Mouse (Mus musculus) limb, embryonic 14.5 days (tissue): ENCODE results near the gene Slc25a29. TPM values are rescaled to one million over a fixed set of nuclear protein-coding genes. Genes with fewer than 3 reads are reported as not detected.

ENCODE experiments used
- ATAC-seq: fragments of 200-750 bp; cut with Nextera tagmentation; 2 replicates; pipeline ENCODE4 v1.8.0; 2017; ENCODE audit warnings: low read depth, moderate number of reproducible peaks, moderate TSS enrichment; ENCODE audit not compliant: low FRiP score
- DNase-seq: peaks from one replicate; pipeline ENCODE4 v3.0.0-alpha.2; 2015; ENCODE audit warnings: low spot score
- H3K27ac ChIP-seq: fragments of 300-500 bp; sonication (generic); replicated peaks from 2 replicates; pipeline ENCODE4 v1.5.1; 2014; ENCODE audit warnings: low read depth, mild to moderate bottlenecking, low read length, moderate library complexity, mixed read lengths
- H3K27me3 ChIP-seq: fragments of 300-500 bp; sonication (generic); 2 replicates; pipeline ENCODE4 v1.6.1; 2014; ENCODE audit warnings: low read length, mixed read lengths; ENCODE audit not compliant: control insufficient read depth, insufficient read depth
- H3K36me3 ChIP-seq: fragments of 300-500 bp; sonication (generic); 2 replicates; pipeline ENCODE4 v1.6.1; 2014; ENCODE audit warnings: mild to moderate bottlenecking, low read length, moderate library complexity, mixed read lengths; ENCODE audit not compliant: control insufficient read depth, insufficient read depth
- H3K4me1 ChIP-seq: fragments of 300-500 bp; sonication (generic); 2 replicates; pipeline ENCODE4 v1.6.1; 2014; ENCODE audit warnings: antibody characterized with exemption, low read length, mixed read lengths; ENCODE audit not compliant: control insufficient read depth, insufficient read depth
- H3K4me2 ChIP-seq: fragments of 300-500 bp; sonication (generic); replicated peaks from 2 replicates; pipeline ENCODE4 v1.6.1; 2014; ENCODE audit warnings: low read depth, mild to moderate bottlenecking, low read length, moderate library complexity; ENCODE audit not compliant: severe bottlenecking
- H3K4me3 ChIP-seq: fragments of 300-500 bp; sonication (generic); replicated peaks from 2 replicates; pipeline ENCODE4 v1.5.1; 2014; ENCODE audit warnings: low read length
- H3K9ac ChIP-seq: fragments of 300-500 bp; sonication (generic); 2 replicates; pipeline ENCODE4 v1.6.1; 2014; ENCODE audit warnings: mild to moderate bottlenecking, low read depth, low read length, moderate library complexity; ENCODE audit not compliant: severe bottlenecking
- H3K9me3 ChIP-seq: fragments of 300-500 bp; sonication (generic); 2 replicates; pipeline ENCODE4 v1.6.1; 2016; ENCODE audit warnings: low read length; ENCODE audit not compliant: control insufficient read depth
- POLR2A ChIP-seq: fragments of 200-500 bp; IDR thresholded peaks from 2 replicates; pipeline ENCODE4 v1.8.0; 2012; ENCODE audit warnings: inconsistent platforms, mild to moderate bottlenecking, moderate library complexity, borderline replicate concordance; ENCODE audit not compliant: insufficient read depth, insufficient read length; ENCODE audit errors: extremely low read depth
- WGBS: fragments of 180-500 bp; shearing (Covaris S2); extraction: QIAGEN DNeasy Blood & Tissue Kit; methylation state at CpG from one replicate; pipeline ENCODE4 v1.1.7; 2014; 5-methylcytosine and 5-hydroxymethylcytosine counted together
- polyA plus RNA-seq, 2 experiments: library from polyadenylated mRNA; depleted of rRNA in 1 of 2; stranded (reverse) in 1 of 2; unstranded in 1 of 2; fragments of >200 nt; fragmentation: Nextera tagmentation in 1 of 2; extraction: Ambion mirVana in 1 of 2; gene quantifications; 2 replicates each; pipeline versions ENCODE4 v1.2.1 to v1.2.3; 2012 to 2014

The Slc25a29 gene
- polyA plus RNA-seq, 2 experiments, result 9.8 to 10.9 TPM

DNA sequence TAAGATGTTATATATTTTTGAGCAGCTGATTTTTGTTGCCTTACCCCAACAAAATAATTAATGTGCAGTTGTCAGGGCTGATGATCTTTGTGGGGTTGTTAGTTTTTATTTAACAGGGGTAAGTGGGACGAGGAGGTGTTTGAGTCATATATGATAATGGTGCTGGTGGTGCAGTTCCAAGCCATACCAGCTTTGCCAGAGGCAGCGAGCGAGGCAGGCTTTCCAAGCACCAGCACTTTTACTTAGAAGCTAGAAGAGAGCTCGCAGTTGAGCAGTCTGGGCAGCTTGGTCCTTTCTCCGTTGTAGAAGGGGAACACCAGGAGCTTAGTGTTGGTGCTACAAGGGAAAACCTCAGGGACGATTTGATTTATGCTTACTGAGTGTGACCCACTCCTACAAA, 23.2 kb downstream of the Slc25a29 start:
- H3K4me1 ChIP-seq, result no peaks in the 10 kb centered on the region
- ATAC-seq (no peak), DNase-seq (no peak)
- H3K27me3 ChIP-seq, result no peaks in the 10 kb centered on the region
- H3K4me3 ChIP-seq, result no peak overlapping the region
- no peak overlapping the region for H3K27ac ChIP-seq
- H3K9ac ChIP-seq, result no peak overlapping the region
- no peak for TF ChIP-seq POLR2A
- peaks cover 49% of the 10 kb centered on the region for H3K36me3 ChIP-seq
- H3K9me3 ChIP-seq, result no peaks in the 10 kb centered on the region
- 80% methylated on average over 6 of the region's 6 CpGs for WGBS
- H3K4me2 ChIP-seq, result no peak overlapping the region

GRCm38 (mm10) chr12:108811133-108811532, 24.6 kb downstream of the Slc25a29 start:
- no peak for ATAC-seq
- Histone ChIP-seq H3K9ac (no peak overlapping the region), H3K27me3 (no peaks in the 10 kb centered on the region), H3K4me1 (no peaks in the 10 kb centered on the region), H3K36me3 (peaks cover 44% of the 10 kb centered on the region), H3K4me3 (no peak overlapping the region), H3K4me2 (no peak overlapping the region), H3K9me3 (no peaks in the 10 kb centered on the region), H3K27ac (no peak overlapping the region)
- no peak for TF ChIP-seq POLR2A
- 44% methylated on average over 2 of the region's 2 CpGs for WGBS
- peak; percentile 29 for DNase-seq

DNA sequence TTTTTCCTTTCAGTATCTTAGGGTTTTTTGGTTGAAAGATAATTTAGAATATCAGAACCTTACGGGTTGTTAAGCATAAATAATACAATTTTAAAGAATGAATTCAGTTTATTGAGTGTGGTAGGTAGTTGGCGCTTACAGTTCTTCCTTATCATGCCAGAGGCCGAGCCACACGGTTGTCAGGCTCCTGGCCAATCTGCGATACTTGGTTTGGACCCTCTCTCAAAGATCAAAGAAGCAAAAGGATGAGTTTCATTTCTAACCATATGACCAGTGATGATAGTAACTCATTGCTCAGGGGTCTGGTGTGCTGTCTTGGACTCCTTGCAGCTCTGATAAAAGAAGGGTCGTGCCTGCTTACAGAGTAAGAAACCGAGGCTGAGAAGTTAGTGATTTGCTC, 25.4 kb downstream of the Slc25a29 start:
- Histone ChIP-seq H3K27ac (no peak overlapping the region), H3K27me3 (no peaks in the 10 kb centered on the region), H3K9me3 (no peaks in the 10 kb centered on the region), H3K36me3 (peaks cover 42% of the 10 kb centered on the region), H3K4me1 (no peaks in the 10 kb centered on the region), H3K4me3 (no peak overlapping the region), H3K4me2 (no peak overlapping the region), H3K9ac (no peak overlapping the region)
- no peak for DNase-seq
- WGBS, result 90% methylated on average over 7 of the region's 7 CpGs
- no peak for ATAC-seq
- no peak for TF ChIP-seq POLR2A

- 76% methylated on average over 1 of the region's 1 CpGs for WGBS
- TF ChIP-seq POLR2A, result no peak
- H3K36me3 ChIP-seq, result peaks cover 36% of the 10 kb centered on the region
Measured at GRCm38 (mm10) chr12:108809771-108810170, 25.9 kb downstream of the Slc25a29 start.

DNA sequence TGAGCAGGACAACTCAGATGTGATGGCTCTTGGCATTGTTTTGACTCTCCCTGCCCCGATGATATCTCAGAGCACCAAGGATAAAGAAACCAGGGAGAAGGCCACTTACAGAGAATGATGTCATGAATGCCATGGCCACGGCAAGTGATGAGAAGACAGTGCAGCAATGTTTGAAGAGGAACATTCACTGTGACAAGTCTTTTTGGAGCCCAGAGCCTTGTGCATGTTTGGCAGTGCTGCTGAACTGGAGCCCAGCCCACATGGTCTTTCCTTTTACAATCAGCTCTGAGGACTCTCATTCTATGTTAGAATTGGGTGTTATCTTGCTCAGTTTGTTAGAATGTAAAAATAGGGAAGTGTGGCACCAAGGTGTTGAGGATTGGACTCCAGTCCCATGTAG, 27.2 kb downstream of the Slc25a29 start:
- Histone ChIP-seq H3K36me3 (peaks cover 25% of the 10 kb centered on the region; the same call in 1 of the 2 replicates), H3K4me1 (no peaks in the 10 kb centered on the region), H3K4me3 (no peak overlapping the region), H3K27me3 (no peaks in the 10 kb centered on the region), H3K27ac (no peak overlapping the region), H3K4me2 (no peak overlapping the region), H3K9ac (no peak overlapping the region), H3K9me3 (no peaks in the 10 kb centered on the region)
- 92% methylated on average over 2 of the region's 2 CpGs for WGBS
- no peak for DNase-seq
- no peak for ATAC-seq
- TF ChIP-seq POLR2A, result no peak

More at GRCm38 (mm10) chr12:108809771-108810170, 25.9 kb downstream of the Slc25a29 start:
- no peak overlapping the region for H3K4me2 ChIP-seq
- H3K4me1 ChIP-seq, result no peaks in the 10 kb centered on the region
- no peaks in the 10 kb centered on the region for H3K27me3 ChIP-seq
- ATAC-seq (no peak), DNase-seq (no peak)
- no peak overlapping the region for H3K4me3 ChIP-seq
- H3K9ac ChIP-seq, result no peak overlapping the region
- no peaks in the 10 kb centered on the region for H3K9me3 ChIP-seq
- no peak overlapping the region for H3K27ac ChIP-seq

GRCm38 (mm10) chr12:108804388-108804787, 31.3 kb downstream of the Slc25a29 start:
- no peaks in the 10 kb centered on the region for H3K27me3 ChIP-seq

More at GRCm38 (mm10) chr12:108804388-108804787, 31.3 kb downstream of the Slc25a29 start:
- DNase-seq, result no peak
- H3K4me3 ChIP-seq, result no peak overlapping the region
- TF ChIP-seq POLR2A, result no peak
- WGBS, result 91% methylated on average over 2 of the region's 2 CpGs
- no peaks in the 10 kb centered on the region for H3K9me3 ChIP-seq
- no peak overlapping the region for H3K9ac ChIP-seq
- no peaks in the 10 kb centered on the region for H3K4me1 ChIP-seq
- H3K27ac ChIP-seq, result no peak overlapping the region
- no peak for ATAC-seq
- no peak overlapping the region for H3K4me2 ChIP-seq
- peaks cover 15% of the 10 kb centered on the region for H3K36me3 ChIP-seq
